Comparison of ENCODE assay signal across 9 mouse cellular contexts in the genomic region with DNA sequence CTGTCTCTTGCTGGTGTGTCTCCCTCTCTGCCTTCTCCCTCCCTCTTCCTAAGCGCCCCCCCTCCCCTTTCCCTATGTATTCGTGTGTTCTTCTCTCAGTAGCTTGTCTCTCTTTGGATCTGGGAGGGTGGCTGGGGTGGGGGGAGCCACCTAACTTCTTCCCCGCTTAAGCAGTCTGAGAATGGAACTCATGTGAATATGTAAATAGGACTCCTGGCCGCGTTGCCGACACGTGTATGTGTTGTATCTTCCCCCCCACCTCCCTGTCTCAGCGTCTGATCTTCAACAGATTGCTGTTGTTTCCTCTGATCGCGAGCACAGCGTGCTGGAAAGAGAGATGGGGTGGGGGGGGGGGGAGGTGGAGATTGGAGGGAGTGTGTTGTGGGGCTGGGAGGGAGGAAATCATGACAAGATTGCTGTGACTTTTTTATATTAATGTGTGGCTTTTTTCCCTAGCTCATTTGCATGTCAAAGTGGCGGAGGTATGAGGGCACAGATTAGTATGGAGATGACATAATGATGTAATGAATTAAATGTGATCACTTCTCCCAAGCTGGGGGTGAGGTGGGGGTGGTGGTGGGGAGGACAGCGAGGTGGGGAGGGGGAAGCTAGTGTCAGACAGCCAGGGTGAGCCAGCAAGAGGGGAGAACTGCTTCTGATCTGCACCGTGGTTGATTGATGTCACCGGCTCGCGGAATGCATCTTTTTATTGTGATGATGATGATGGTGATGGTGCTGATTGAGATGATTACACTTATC. TPM values are rescaled to one million over a fixed set of nuclear protein-coding genes. Genes with fewer than 3 reads are reported as not detected.
DNase-seq lines count a peak whose midpoint lies in the region; ATAC-seq lines count a peak whose summit lies in the region.
"Had no signal": no experiment of that assay in that cellular context is flagged by ENCODE, and none has a peak within 500 bp of the region (broad histone marks: within the 10 kb centered on the region; RNA-seq: fewer than 3 reads in every experiment).

No protein-coding gene starts in this region.

- peaks cover 64% of the 10 kb centered on the region for H3K4me1 ChIP-seq in hindbrain, embryonic 10.5 days (replicated peaks)
- H3K4me1 ChIP-seq in midbrain, embryonic 14.5 days (ENCODE audit: control insufficient read depth, insufficient read depth, low read length) = peaks cover 57% of the 10 kb centered on the region

- H3K36me3 ChIP-seq in hindbrain, embryonic 10.5 days = no peaks in the 10 kb centered on the region
- no peaks in the 10 kb centered on the region for H3K36me3 ChIP-seq in midbrain, embryonic 14.5 days (ENCODE audit: control insufficient read depth, insufficient read depth, low read length)

- peak overlapping the region; percentile 70 for H3K27ac ChIP-seq in hindbrain, embryonic 10.5 days
- peak overlapping the region; percentile 88 for H3K27ac ChIP-seq in midbrain, embryonic 14.5 days (replicated peaks; ENCODE audit: low read depth, low read length)

- H3K4me2 ChIP-seq in midbrain, embryonic 14.5 days (ENCODE audit: low read length) = peak overlapping the region; percentile 65

- ATAC-seq in midbrain, embryonic 14.5 days (ENCODE audit: low FRiP score, low TSS enrichment) = peak; percentile 72

- under 1% methylated on average over 17 of the region's 17 CpGs for WGBS in hindbrain, embryonic 10.5 days
- under 1% methylated on average over 16 of the region's 17 CpGs for WGBS in midbrain, embryonic 14.5 days

- peak overlapping the region; percentile 47 for H3K4me3 ChIP-seq in hindbrain, embryonic 10.5 days
- H3K4me3 ChIP-seq in midbrain, embryonic 14.5 days (replicated peaks; ENCODE audit: low read depth, low read length) = peak overlapping the region; percentile 31

- peaks cover 60% of the 10 kb centered on the region for H3K27me3 ChIP-seq in hindbrain, embryonic 10.5 days (ENCODE audit: insufficient read depth, poor library complexity, severe bottlenecking)
- no peaks in the 10 kb centered on the region for H3K27me3 ChIP-seq in midbrain, embryonic 14.5 days (ENCODE audit: control insufficient read depth, insufficient read depth, low read length)

- peak overlapping the region; percentile 54 for H3K9ac ChIP-seq in midbrain, embryonic 14.5 days (replicated peaks; ENCODE audit: low read length)

- peak; percentile 78 for DNase-seq in heart, adult 11 months
- no peak for DNase-seq in heart, adult 8-10 months (ENCODE audit: low spot score)
- peak; percentile 38 for DNase-seq in R1 (ENCODE audit: low read depth, low spot score)
- peak; percentile 47 for DNase-seq in hindbrain, embryonic 10.5 days (ENCODE audit: low spot score)
- DNase-seq in midbrain, embryonic 14.5 days = peak; percentile 83
- no peak for DNase-seq in frontal cortex, postnatal 25 days (ENCODE audit: low spot score in 2 of 2)
- DNase-seq in spleen, postnatal 36 days (ENCODE audit: low spot score in 2 of 2) = no peak
- DNase-seq in lung, postnatal 10 days = no peak
- DNase-seq: lung, adult 2 months had no signal

- no peaks in the 10 kb centered on the region for H3K9me3 ChIP-seq in hindbrain, embryonic 10.5 days
- H3K9me3 ChIP-seq in midbrain, embryonic 14.5 days (ENCODE audit: control insufficient read depth, low read length) = no peaks in the 10 kb centered on the region

RNA-seq across cellular contexts. Expression of a gene that starts 0.5 kb away (rescaled TPM):
- 1 to 10 TPM; 7.7 to 8.0 (median 7.8) TPM for total RNA-seq in heart, adult 8-10 months (2022)
- polyA plus RNA-seq in hindbrain, embryonic 10.5 days (2016; fragmentation: Nextera tagmentation; extraction: Ambion mirVana) = 12.9 and 22.0 TPM in 2 replicates
- 56.8 and 68.4 TPM in 2 replicates for polyA plus RNA-seq in midbrain, embryonic 14.5 days (2014; fragmentation: Nextera tagmentation; extraction: Ambion mirVana)

Comparison
In these comparisons a context has a peak if more than half of its experiments do, and no peak if none do; other contexts are left out.
1. DNase-seq: peak in heart, adult 11 months (single experiment), R1 (single experiment), hindbrain, embryonic 10.5 days (single experiment) and midbrain, embryonic 14.5 days (single experiment); none in heart, adult 8-10 months (single experiment), frontal cortex, postnatal 25 days (0 of 2), spleen, postnatal 36 days (0 of 2) and lung, postnatal 10 days (single experiment).